Mouse (Mus musculus): Measurements from ENCODE around the gene Disp2.

DNA sequence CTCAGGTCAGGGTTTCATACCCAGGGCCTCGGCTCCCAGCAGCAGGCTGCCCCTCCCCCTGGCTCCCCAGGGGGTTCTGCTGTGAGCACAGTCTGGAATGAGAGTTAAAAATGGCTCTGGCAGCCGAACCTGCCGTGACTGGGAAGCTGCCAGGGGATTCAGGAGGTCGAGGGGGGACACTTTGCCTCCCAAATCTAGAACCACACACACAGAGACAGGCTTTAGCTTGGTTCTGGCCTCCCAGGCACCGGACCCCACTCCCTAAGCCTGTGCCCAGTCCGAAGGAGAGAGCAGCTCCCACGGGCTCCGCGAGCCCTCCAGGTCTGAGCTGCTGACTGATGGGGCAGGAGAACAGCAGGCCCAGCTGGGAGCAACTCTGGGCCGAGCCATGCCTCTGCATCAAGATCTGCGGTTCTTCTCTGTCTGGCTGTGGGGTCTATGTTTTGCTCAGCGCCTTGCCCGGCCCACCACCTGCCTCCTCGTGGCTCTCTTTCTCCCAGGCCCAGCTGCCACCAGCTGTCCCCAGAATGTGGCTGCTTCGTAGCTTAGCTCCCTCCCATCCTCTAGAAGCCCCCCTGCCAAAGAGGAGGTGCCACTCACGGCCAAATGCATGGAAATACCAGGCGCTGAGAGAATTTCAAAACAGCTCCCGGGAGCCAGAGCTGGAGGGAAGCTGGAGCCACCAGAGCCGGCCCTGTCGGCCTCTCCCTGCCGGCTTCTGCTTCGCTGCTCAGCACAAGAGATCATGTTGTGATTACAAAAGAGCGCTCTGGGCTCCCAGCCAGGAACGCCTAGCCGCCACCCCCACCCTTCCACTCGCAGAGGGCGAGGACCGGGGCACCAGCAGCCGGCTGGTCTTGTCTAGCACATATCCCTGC, 17.4 kb upstream of the Disp2 start, which contains the start of gene Ccdc9b:
- TF ChIP-seq UBTF (IDR thresholded peaks at IDR 0.05; ENCODE audit: borderline replicate concordance, insufficient read depth, low read depth, low read length) (peak; percentile 96; the same call in 1 of the 2 replicates), POLR2A (IDR thresholded peaks at IDR 0.05; ENCODE audit: control insufficient read depth in 1 of 2, insufficient read depth in 1 of 2, low read depth in 1 of 2, low read length in 2 of 2, poor library complexity in 1 of 2) (peak; percentile 62 to 78; a peak in 3 of 4 replicates), ZNF384 (IDR thresholded peaks at IDR 0.05; ENCODE audit: low read depth, low read length) (peak; percentile 4; the same call in 1 of the 2 replicates), CTCF (IDR thresholded peaks at IDR 0.05 in 2 of 3, conservative IDR thresholded peaks at IDR 0.05 in 1 of 3; ENCODE audit: control insufficient read depth in 1 of 3, insufficient read depth in 1 of 3, low read depth in 2 of 3, low read length in 3 of 3, poor library complexity in 1 of 3, severe bottlenecking in 1 of 3) (no peak), ETS1 (IDR thresholded peaks at IDR 0.05; ENCODE audit: low read depth, low read length) (peak; percentile 64), EP300 (IDR thresholded peaks at IDR 0.05; ENCODE audit: low read depth in 1 of 2, low read length in 2 of 2) (no peak; a peak in 2 of 4 replicates), RAD21 (IDR thresholded peaks at IDR 0.05; ENCODE audit: low read depth, low read length) (no peak), SIN3A (IDR thresholded peaks at IDR 0.05; ENCODE audit: low read length) (peak; percentile 90), NELFE (IDR thresholded peaks at IDR 0.05; ENCODE audit: low read depth, low read length) (peak; percentile 72), USF1 (IDR thresholded peaks at IDR 0.05; ENCODE audit: low read depth, low read length) (no peak), MYC (IDR thresholded peaks at IDR 0.05; ENCODE audit: low read depth, low read length) (0 out of 2 replicates have a peak, but pooled peaks have one; percentile 59), ZC3H11A (IDR thresholded peaks at IDR 0.05; ENCODE audit: low read depth, low read length) (no peak; the same call in 1 of the 2 replicates), GATA1 (IDR thresholded peaks at IDR 0.05; ENCODE audit: low read depth, low read length) (no peak)

Data from MEL (cell line).